ENCODE assay signal across 1 mouse cellular context in genomic region chr19:56422476-56423338, GRCm38 (mm10).
TF ChIP-seq lines count a peak whose summit lies in the region.

No protein-coding gene starts in this region.

TF ChIP-seq in C2C12, 6 proteins besides CTCF, POLR2A, EP300 and RAD21:
- TF ChIP-seq USF1 (IDR thresholded peaks at IDR 0.05; ENCODE audit: low read depth) (no peak), MYOD1 (IDR thresholded peaks at IDR 0.05; ENCODE audit: control insufficient read depth, insufficient read length, low read depth) (no peak), MYOG (IDR thresholded peaks at IDR 0.05; ENCODE audit: control insufficient read depth, extremely low read depth, insufficient read length) (no peak), FOSL1 (IDR thresholded peaks at IDR 0.05; ENCODE audit: insufficient read depth, low read length, poor library complexity, severe bottlenecking) (no peak), CEBPB (IDR thresholded peaks at IDR 0.05; ENCODE audit: low read depth) (no peak), MAX (IDR thresholded peaks at IDR 0.05) (no peak)
TF ChIP-seq in C2C12: peak in this region for 0.
